Mouse (Mus musculus): ENCODE results near the gene Pagr1b.

DNA sequence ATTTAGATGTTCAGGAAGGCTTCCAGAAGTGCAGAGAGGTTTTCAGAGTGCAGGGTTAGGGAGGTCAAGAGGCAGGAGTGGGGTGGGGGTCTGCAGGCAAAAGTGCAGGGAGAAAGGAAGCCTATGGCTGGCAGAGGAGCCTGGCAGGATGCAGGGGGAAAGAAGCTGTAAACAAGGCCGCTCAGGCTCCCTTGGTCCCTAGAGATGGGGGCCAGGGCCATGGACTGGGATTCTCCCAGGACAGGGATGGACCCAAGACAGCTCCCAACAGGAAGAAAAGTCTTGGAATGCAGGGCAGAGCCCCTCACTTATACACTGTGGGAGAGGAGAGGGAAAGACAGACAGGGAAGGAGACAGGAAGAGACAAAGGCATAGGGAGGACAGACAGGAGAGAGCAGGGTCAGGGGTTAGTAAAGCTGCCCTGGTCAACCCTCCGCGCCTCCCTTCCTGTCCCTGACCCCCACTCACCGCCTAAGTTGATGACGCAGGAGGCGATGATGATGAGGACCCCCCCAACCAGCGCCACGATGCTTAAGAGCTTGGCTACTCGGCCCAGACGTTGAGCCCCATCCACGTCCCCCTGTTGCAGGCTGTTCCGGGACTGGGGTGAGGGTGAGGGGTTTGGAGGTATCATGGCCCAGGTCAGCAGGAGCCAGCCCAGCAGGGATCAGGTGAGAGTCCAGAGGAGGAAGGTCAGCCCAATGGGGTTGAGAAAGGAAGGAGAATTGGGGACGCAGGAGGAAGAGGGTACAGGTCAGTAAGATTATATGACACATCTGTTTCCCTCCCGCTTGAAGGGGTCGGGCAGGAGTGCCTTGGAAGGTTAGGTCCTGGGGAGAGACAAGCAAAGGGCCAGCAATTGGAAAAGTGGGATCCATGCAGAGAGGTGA is 2.4 kb upstream of the Pagr1b start:
- TF ChIP-seq UBTF (IDR thresholded peaks at IDR 0.05; ENCODE audit: low read depth, low read length) (no peak), CTCF (conservative IDR thresholded peaks at IDR 0.05 in 1 of 2, IDR thresholded peaks at IDR 0.05 in 1 of 2; ENCODE audit: low read depth in 2 of 2, low read length in 2 of 2) (no peak), POLR2A (IDR thresholded peaks at IDR 0.05; ENCODE audit: low read depth, low read length) (no peak), CHD2 (IDR thresholded peaks at IDR 0.05; ENCODE audit: low read length) (no peak), RCOR1 (conservative IDR thresholded peaks at IDR 0.05; ENCODE audit: low read depth, low read length) (no peak), GABPA (IDR thresholded peaks at IDR 0.05; ENCODE audit: insufficient replicate concordance, low read depth, low read length) (no peak), PAX5 (IDR thresholded peaks at IDR 0.05; ENCODE audit: low read length) (no peak), EP300 (IDR thresholded peaks at IDR 0.05; ENCODE audit: low read length) (no peak), RAD21 (IDR thresholded peaks at IDR 0.05; ENCODE audit: low read depth, low read length) (no peak), ELF1 (IDR thresholded peaks at IDR 0.05; ENCODE audit: low read depth, low read length) (no peak), TBP (conservative IDR thresholded peaks at IDR 0.05; ENCODE audit: low read depth, low read length) (no peak), MAZ (IDR thresholded peaks at IDR 0.05; ENCODE audit: low read depth, low read length) (no peak), MYC (IDR thresholded peaks at IDR 0.05; ENCODE audit: low read depth, low read length) (no peak)

All from CH12.LX (cell line).